In genomic region chr10:120475601-120476515, GRCm38 (mm10) we compare ENCODE assay signal across 7 mouse cellular contexts. TPM values are rescaled to one million over a fixed set of nuclear protein-coding genes. Genes with fewer than 3 reads are reported as not detected.
DNase-seq lines count a peak whose midpoint lies in the region; ATAC-seq and TF ChIP-seq lines count a peak whose summit lies in the region.

Hmga2 (minus strand) TSS chr10:120476469.

- under 1% methylated on average over 99 of the region's 99 CpGs for WGBS in embryonic facial prominence, embryonic 10.5 days
- 1% methylated on average over 77 of the region's 99 CpGs for WGBS in limb, embryonic 14.5 days
- under 1% methylated on average over 92 of the region's 99 CpGs for WGBS in midbrain, embryonic 13.5 days

- peaks cover 46% of the 10 kb centered on the region for H3K79me3 ChIP-seq in C2C12 (ENCODE audit: low read depth)

- TF ChIP-seq CTCF in C2C12 (IDR thresholded peaks at IDR 0.05; ENCODE audit: control insufficient read depth, insufficient read depth, insufficient read length): no peak

- H3K79me2 ChIP-seq in C2C12 (ENCODE audit: control insufficient read depth, insufficient read depth): peaks cover 66% of the 10 kb centered on the region

- TF ChIP-seq POLR2A in limb, embryonic 14.5 days (IDR thresholded peaks at IDR 0.05; ENCODE audit: borderline replicate concordance, extremely low read depth, insufficient read depth, insufficient read length): peak; percentile 79; the same call in 1 of the 2 replicates

- peak; percentile 69 for ATAC-seq in limb, embryonic 14.5 days (ENCODE audit: low FRiP score, low read depth)
- peak; percentile 67 for ATAC-seq in midbrain, embryonic 13.5 days

- H3K9me3 ChIP-seq in embryonic facial prominence, embryonic 10.5 days: no peaks in the 10 kb centered on the region
- no peaks in the 10 kb centered on the region for H3K9me3 ChIP-seq in limb, embryonic 14.5 days (ENCODE audit: control insufficient read depth, low read length)
- no peaks in the 10 kb centered on the region for H3K9me3 ChIP-seq in midbrain, embryonic 13.5 days

- H3K4me2 ChIP-seq in limb, embryonic 14.5 days (replicated peaks; ENCODE audit: low read depth, low read length, severe bottlenecking): peak within 1 kb of the TSS; percentile 95
- peak within 1 kb of the TSS; percentile 97 for H3K4me2 ChIP-seq in midbrain, embryonic 13.5 days (replicated peaks)

- no peaks in the 10 kb centered on the region for H3K27me3 ChIP-seq in C2C12 (ENCODE audit: control insufficient read depth, insufficient read depth, insufficient read length)
- no peaks in the 10 kb centered on the region for H3K27me3 ChIP-seq in embryonic facial prominence, embryonic 10.5 days (replicated peaks; ENCODE audit: low read depth, poor library complexity, severe bottlenecking)
- no peaks in the 10 kb centered on the region for H3K27me3 ChIP-seq in limb, embryonic 14.5 days (ENCODE audit: control insufficient read depth, insufficient read depth, low read length)
- H3K27me3 ChIP-seq in midbrain, embryonic 13.5 days: peaks cover 43% of the 10 kb centered on the region

- peaks cover 56% of the 10 kb centered on the region for H3K4me1 ChIP-seq in embryonic facial prominence, embryonic 10.5 days
- H3K4me1 ChIP-seq in limb, embryonic 14.5 days (ENCODE audit: control insufficient read depth, insufficient read depth, low read length): peaks cover 4% of the 10 kb centered on the region
- peaks cover 44% of the 10 kb centered on the region for H3K4me1 ChIP-seq in midbrain, embryonic 13.5 days (replicated peaks)

- DNase-seq in 3134 (ENCODE audit: extremely low read depth, insufficient read length, low spot score): peak; percentile 93
- peak; percentile 89 for DNase-seq in embryonic facial prominence, embryonic 10.5 days (ENCODE audit: low spot score)
- DNase-seq in heart, postnatal 36 days: peak; percentile 12 to 43
- peak; percentile 72 for DNase-seq in limb, embryonic 14.5 days (ENCODE audit: low spot score)
- no peak for DNase-seq in frontal cortex, postnatal 36 days (ENCODE audit: low spot score in 2 of 2)

- H3K4me3 ChIP-seq in C2C12 (ENCODE audit: insufficient read depth, poor library complexity, severe bottlenecking): peak within 1 kb of the TSS; percentile 92
- H3K4me3 ChIP-seq in embryonic facial prominence, embryonic 10.5 days: peak within 1 kb of the TSS; percentile 98
- peak within 1 kb of the TSS; percentile 84 for H3K4me3 ChIP-seq in limb, embryonic 14.5 days (replicated peaks; ENCODE audit: low read length)
- H3K4me3 ChIP-seq in midbrain, embryonic 13.5 days (replicated peaks): peak within 1 kb of the TSS; percentile 70

- peak within 1 kb of the TSS; percentile 100 for H3ac ChIP-seq in C2C12 (ENCODE audit: control insufficient read depth, insufficient read length, low read depth)

- intact Hi-C loops in heart, postnatal 36 days (cut with DNase I): loop anchor here (5.0 kb wide), 2 partner anchors 76 to 99 kb away; no protein-coding TSS in a partner anchor

- H3K9ac ChIP-seq in limb, embryonic 14.5 days (ENCODE audit: low read depth, low read length, severe bottlenecking): peak within 1 kb of the TSS; percentile 97
- peak within 1 kb of the TSS; percentile 76 for H3K9ac ChIP-seq in midbrain, embryonic 13.5 days (replicated peaks)

- H3K27ac ChIP-seq in embryonic facial prominence, embryonic 10.5 days (replicated peaks): peak within 1 kb of the TSS; percentile 100
- peak within 1 kb of the TSS; percentile 92 for H3K27ac ChIP-seq in limb, embryonic 14.5 days (replicated peaks; ENCODE audit: low read depth, low read length)
- peak within 1 kb of the TSS; percentile 58 for H3K27ac ChIP-seq in midbrain, embryonic 13.5 days

- H3K36me3 ChIP-seq in C2C12 (ENCODE audit: control insufficient read depth, insufficient read depth): peaks cover 35% of the 10 kb centered on the region
- peaks cover 10% of the 10 kb centered on the region for H3K36me3 ChIP-seq in embryonic facial prominence, embryonic 10.5 days (replicated peaks)
- H3K36me3 ChIP-seq in limb, embryonic 14.5 days (ENCODE audit: control insufficient read depth, insufficient read depth, low read length): peaks cover 7% of the 10 kb centered on the region
- no peaks in the 10 kb centered on the region for H3K36me3 ChIP-seq in midbrain, embryonic 13.5 days

TF ChIP-seq in C2C12, 6 proteins besides CTCF, POLR2A, EP300 and RAD21:
- TF ChIP-seq MAX (IDR thresholded peaks at IDR 0.05) (no peak), MYOG (IDR thresholded peaks at IDR 0.05; ENCODE audit: control insufficient read depth, extremely low read depth, insufficient read length) (no peak)

RNA-seq across cellular contexts. Expression of gene Hmga2, which starts in this region (rescaled TPM):
- 59.9 TPM for polyA plus RNA-seq in C2C12 (2012; fragmentation: generic; extraction: Trizol)
- polyA plus RNA-seq in embryonic facial prominence, embryonic 10.5 days (2016; fragmentation: Nextera tagmentation; extraction: Ambion mirVana): 90.0 and 94.0 TPM in 2 replicates
- not detected for total RNA-seq in heart, postnatal 36 days (2021)
- 75.5 and 90.3 TPM in 2 replicates for polyA plus RNA-seq in limb, embryonic 14.5 days (2012; rRNA removed)
- 32.0 and 38.9 TPM in 2 replicates for polyA plus RNA-seq in limb, embryonic 14.5 days (2014; fragmentation: Nextera tagmentation; extraction: Ambion mirVana)
- 3.6 and 4.2 TPM in 2 replicates for polyA plus RNA-seq in midbrain, embryonic 13.5 days (2015; fragmentation: Nextera tagmentation; extraction: Ambion mirVana)

Comparison
In these comparisons a context has a peak if more than half of its experiments do, and no peak if none do; other contexts are left out.
1. Peak in DNase-seq in heart, postnatal 36 days; RNA of the gene not detected or under 1 TPM.
2. DNase-seq: peak in 3134 (single experiment), embryonic facial prominence, embryonic 10.5 days (single experiment) and limb, embryonic 14.5 days (single experiment); none in frontal cortex, postnatal 36 days (0 of 2).
3. Peak in every context shown above with its lines, with median percentiles within 50 percentile points of each other: H3K4me3 ChIP-seq and H3K27ac ChIP-seq.